Mouse (Mus musculus) kidney, embryonic 15.5 days (tissue): ENCODE data around the gene Bcr. TPM values are rescaled to one million over a fixed set of nuclear protein-coding genes. Genes with fewer than 3 reads are reported as not detected.

Experiments
- ATAC-seq: fragments of 200-750 bp; cut with Nextera tagmentation; replicated peaks from 2 replicates; pipeline ENCODE4 v1.8.0; 2017; ENCODE audit warnings: moderate TSS enrichment; ENCODE audit not compliant: low FRiP score
- H3K27ac ChIP-seq: fragments of 300-500 bp; sonication (generic); 2 replicates; pipeline ENCODE4 v1.5.1; 2015; ENCODE audit warnings: mild to moderate bottlenecking, inconsistent platforms
- H3K27me3 ChIP-seq: fragments of 300-500 bp; sonication (generic); 2 replicates; pipeline ENCODE4 v1.6.1; 2015; ENCODE audit warnings: inconsistent platforms
- H3K36me3 ChIP-seq: fragments of 300-500 bp; sonication (generic); 2 replicates; pipeline ENCODE4 v1.6.1; 2015; ENCODE audit warnings: inconsistent platforms
- H3K4me1 ChIP-seq: fragments of 300-500 bp; sonication (generic); 2 replicates; pipeline ENCODE4 v1.6.1; 2015; ENCODE audit warnings: inconsistent platforms
- H3K4me2 ChIP-seq: fragments of 300-500 bp; sonication (generic); 2 replicates; pipeline ENCODE4 v1.6.1; 2015; ENCODE audit warnings: moderate library complexity, mild to moderate bottlenecking, inconsistent platforms
- H3K4me3 ChIP-seq: fragments of 300-500 bp; sonication (generic); replicated peaks from 2 replicates; pipeline ENCODE4 v1.5.1; 2015; ENCODE audit warnings: mild to moderate bottlenecking, inconsistent platforms
- H3K9ac ChIP-seq: fragments of 300-500 bp; sonication (generic); 2 replicates; pipeline ENCODE4 v1.6.1; 2015; ENCODE audit warnings: mild to moderate bottlenecking, inconsistent platforms
- H3K9me3 ChIP-seq: fragments of 300-500 bp; sonication (generic); replicated peaks from 2 replicates; pipeline ENCODE4 v1.6.1; 2016; ENCODE audit warnings: inconsistent platforms
- WGBS: fragments of 180-500 bp; shearing (Covaris S2); methylation state at CpG from one replicate; pipeline ENCODE4 v1.1.7; 2015; ENCODE audit warnings: mixed read lengths; 5-methylcytosine and 5-hydroxymethylcytosine counted together
- polyA plus RNA-seq: library from polyadenylated mRNA; unstranded; fragments of >200 nt; fragmentation: Nextera tagmentation; extraction: Ambion mirVana; gene quantifications from 2 replicates; pipeline ENCODE4 v1.2.1, GENCODE M21; 2015

Gene Bcr
- polyA plus RNA-seq, 1 experiment from 2014 or later: 6.0 TPM

DNA sequence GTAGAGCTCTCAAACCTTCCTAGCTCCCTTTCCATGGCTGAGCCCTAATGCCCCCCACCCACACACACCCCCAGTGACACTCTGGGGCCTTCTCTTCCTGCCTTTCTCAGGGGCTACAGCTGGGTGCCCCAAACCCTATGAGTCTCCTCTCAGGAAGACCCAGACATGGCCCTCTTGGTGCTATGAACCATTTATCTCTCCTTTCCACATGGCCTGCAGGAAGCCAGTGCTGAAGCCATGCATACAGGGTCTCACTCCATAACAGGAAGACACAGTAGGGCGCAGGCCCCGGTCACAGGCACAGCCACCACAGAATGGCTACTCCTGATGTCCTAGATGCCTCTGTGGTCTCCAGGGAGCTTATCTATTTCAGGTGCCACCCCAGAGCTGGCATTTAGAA, 43.1 kb downstream of the Bcr start:
- 79% methylated on average over 2 of the region's 2 CpGs for WGBS
- H3K4me2 ChIP-seq: no peak overlapping the region
- H3K9ac ChIP-seq: no peak overlapping the region
- H3K27me3 ChIP-seq: no peaks in the 10 kb centered on the region
- no peak overlapping the region for H3K4me3 ChIP-seq
- H3K4me1 ChIP-seq: peaks cover 61% of the 10 kb centered on the region
- H3K36me3 ChIP-seq: no peaks in the 10 kb centered on the region
- H3K27ac ChIP-seq: no peak overlapping the region
- no peaks in the 10 kb centered on the region for H3K9me3 ChIP-seq
- no peak for ATAC-seq

- Histone ChIP-seq H3K36me3 (no peaks in the 10 kb centered on the region), H3K4me2 (no peak overlapping the region), H3K9me3 (no peaks in the 10 kb centered on the region), H3K9ac (no peak overlapping the region), H3K27me3 (no peaks in the 10 kb centered on the region), H3K4me3 (no peak overlapping the region), H3K4me1 (peaks cover 60% of the 10 kb centered on the region), H3K27ac (no peak overlapping the region)
- 57% methylated on average over 9 of the region's 9 CpGs for WGBS
- 0 out of 2 replicates have a peak, but pooled peaks have one; percentile 8 for ATAC-seq
These were observed 44.1 kb downstream of the Bcr start for GRCm38 (mm10) chr10:75104191-75105098.

GRCm38 (mm10) chr10:75105099-75105461, 44.7 kb downstream of the Bcr start:
- ATAC-seq: no peak

GRCm38 (mm10) chr10:75105687-75106086, 45.3 kb downstream of the Bcr start:
- Histone ChIP-seq H3K36me3 (no peaks in the 10 kb centered on the region), H3K4me2 (no peak overlapping the region), H3K4me1 (peaks cover 55% of the 10 kb centered on the region), H3K27me3 (no peaks in the 10 kb centered on the region), H3K9me3 (no peaks in the 10 kb centered on the region), H3K4me3 (no peak overlapping the region), H3K9ac (no peak overlapping the region), H3K27ac (no peak overlapping the region)
- ATAC-seq: no peak
- WGBS: 89% methylated on average over 5 of the region's 5 CpGs

More at GRCm38 (mm10) chr10:75105099-75105461, 44.7 kb downstream of the Bcr start:
- Histone ChIP-seq H3K9me3 (no peaks in the 10 kb centered on the region), H3K4me3 (no peak overlapping the region), H3K4me1 (peaks cover 60% of the 10 kb centered on the region), H3K27ac (no peak overlapping the region), H3K4me2 (no peak overlapping the region), H3K36me3 (no peaks in the 10 kb centered on the region), H3K27me3 (no peaks in the 10 kb centered on the region), H3K9ac (no peak overlapping the region)
- 78% methylated on average over 4 of the region's 4 CpGs for WGBS

GRCm38 (mm10) chr10:75106940-75107381, 46.6 kb downstream of the Bcr start:
- Histone ChIP-seq H3K27me3 (no peaks in the 10 kb centered on the region), H3K36me3 (no peaks in the 10 kb centered on the region), H3K9me3 (no peaks in the 10 kb centered on the region), H3K9ac (no peak overlapping the region), H3K4me1 (peaks cover 51% of the 10 kb centered on the region), H3K4me2 (no peak overlapping the region), H3K27ac (peak overlapping the region; percentile 68), H3K4me3 (no peak overlapping the region)
- 27% methylated on average over 5 of the region's 5 CpGs for WGBS
- no peak; the same call in 1 of the 2 replicates for ATAC-seq

DNA sequence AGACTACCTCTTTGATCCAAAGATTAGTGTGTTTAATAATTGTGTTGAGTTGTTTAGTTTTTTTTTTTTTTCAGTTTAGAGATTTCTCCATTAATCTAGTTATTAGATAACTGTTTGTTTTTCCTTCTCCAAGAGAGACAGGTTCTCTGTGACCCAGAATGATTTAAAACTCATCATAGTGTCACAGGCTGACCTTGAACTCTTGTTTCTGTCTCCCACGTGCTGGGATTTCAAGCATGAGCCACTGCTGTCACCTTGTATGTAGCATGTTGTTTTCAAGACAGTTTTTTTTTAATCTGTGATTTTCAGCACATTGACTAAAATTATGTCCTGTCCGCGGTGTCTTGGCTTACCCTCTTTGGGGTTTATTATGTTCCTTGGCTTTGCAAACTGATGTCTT, 47.7 kb downstream of the Bcr start:
- WGBS: 38% methylated on average over 3 of the region's 3 CpGs
- H3K4me2 ChIP-seq: no peak overlapping the region
- H3K27ac ChIP-seq: no peak overlapping the region
- H3K4me3 ChIP-seq: no peak overlapping the region
- no peak for ATAC-seq
- H3K27me3 ChIP-seq: no peaks in the 10 kb centered on the region
- no peak overlapping the region for H3K9ac ChIP-seq
- no peaks in the 10 kb centered on the region for H3K36me3 ChIP-seq
- H3K9me3 ChIP-seq: no peaks in the 10 kb centered on the region
- peaks cover 51% of the 10 kb centered on the region for H3K4me1 ChIP-seq

DNA sequence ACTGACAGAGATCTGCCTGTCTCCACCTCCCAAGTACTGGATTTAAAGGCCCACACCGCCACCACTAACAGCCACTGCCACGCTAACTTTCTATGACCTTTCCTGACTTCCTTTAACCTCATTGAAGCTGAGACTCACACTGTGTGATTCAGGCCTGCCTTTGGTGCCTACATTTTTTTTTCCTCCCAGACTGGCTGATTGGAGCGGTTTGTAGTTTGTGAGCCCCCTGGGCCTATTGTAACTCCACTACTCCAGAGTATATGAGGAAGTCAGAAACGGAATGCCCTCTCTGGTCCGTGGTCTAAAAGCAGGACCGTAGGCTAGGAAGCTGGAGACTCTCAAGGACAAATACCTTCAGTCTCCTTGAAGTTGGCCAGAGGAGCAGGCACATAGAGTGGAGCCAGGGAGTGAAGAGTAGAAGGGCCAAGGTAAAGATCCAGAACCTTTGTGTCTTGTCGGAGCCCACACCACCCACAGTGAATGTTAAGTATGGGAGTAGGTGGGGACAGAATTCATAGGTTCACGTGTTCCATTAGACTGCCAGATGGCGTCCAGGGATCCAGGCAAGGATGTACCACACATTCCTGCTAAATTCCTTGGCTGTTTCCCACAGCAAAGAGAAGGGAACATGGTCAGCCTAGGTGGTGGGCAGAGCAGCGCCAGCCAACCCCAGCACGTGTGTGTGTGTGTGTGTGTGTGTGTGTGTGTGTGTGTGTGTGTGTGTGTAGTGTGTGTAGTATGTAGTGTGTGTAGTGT, 51.2 kb downstream of the Bcr start:
- Histone ChIP-seq H3K36me3 (no peaks in the 10 kb centered on the region), H3K4me3 (no peak overlapping the region), H3K9me3 (no peaks in the 10 kb centered on the region), H3K9ac (no peak overlapping the region), H3K27me3 (no peaks in the 10 kb centered on the region), H3K4me2 (no peak overlapping the region), H3K27ac (no peak overlapping the region), H3K4me1 (peaks cover 21% of the 10 kb centered on the region)
- WGBS: 80% methylated on average over 11 of the region's 11 CpGs
- no peak for ATAC-seq

- Histone ChIP-seq H3K36me3 (no peaks in the 10 kb centered on the region), H3K27me3 (no peaks in the 10 kb centered on the region), H3K4me1 (peaks cover 19% of the 10 kb centered on the region), H3K4me2 (no peak overlapping the region), H3K27ac (no peak overlapping the region), H3K4me3 (no peak overlapping the region), H3K9me3 (no peaks in the 10 kb centered on the region), H3K9ac (no peak overlapping the region)
- ATAC-seq: no peak
- WGBS: 94% methylated on average over 3 of the region's 3 CpGs
These were observed 52.0 kb downstream of the Bcr start for GRCm38 (mm10) chr10:75112405-75112804.

- H3K27ac ChIP-seq: no peak overlapping the region
- H3K4me3 ChIP-seq: no peak overlapping the region
- H3K4me2 ChIP-seq: no peak overlapping the region
- no peak for ATAC-seq
- no peaks in the 10 kb centered on the region for H3K9me3 ChIP-seq
- no peaks in the 10 kb centered on the region for H3K36me3 ChIP-seq
- WGBS: 91% methylated on average over 9 of the region's 9 CpGs
- H3K9ac ChIP-seq: no peak overlapping the region
- H3K27me3 ChIP-seq: no peaks in the 10 kb centered on the region
- H3K4me1 ChIP-seq: peaks cover 13% of the 10 kb centered on the region; the same call in 1 of the 2 replicates
These were observed 53.2 kb downstream of the Bcr start for GRCm38 (mm10) chr10:75113620-75114019.

GRCm38 (mm10) chr10:75115240-75115639, 54.8 kb downstream of the Bcr start:
- H3K9me3 ChIP-seq: no peaks in the 10 kb centered on the region
- no peak overlapping the region for H3K27ac ChIP-seq
- WGBS: 75% methylated on average over 5 of the region's 5 CpGs

GRCm38 (mm10) chr10:75116842-75117457, 56.6 kb downstream of the Bcr start:
- 63% methylated on average over 7 of the region's 7 CpGs for WGBS
- Histone ChIP-seq H3K4me1 (peaks cover 18% of the 10 kb centered on the region), H3K9me3 (no peaks in the 10 kb centered on the region), H3K4me2 (no peak overlapping the region), H3K36me3 (no peaks in the 10 kb centered on the region), H3K9ac (no peak overlapping the region), H3K4me3 (no peak overlapping the region), H3K27me3 (no peaks in the 10 kb centered on the region), H3K27ac (no peak overlapping the region)
- ATAC-seq: no peak

More at GRCm38 (mm10) chr10:75115240-75115639, 54.8 kb downstream of the Bcr start:
- Histone ChIP-seq H3K9ac (no peak overlapping the region), H3K4me1 (peaks cover 12% of the 10 kb centered on the region; the same call in 1 of the 2 replicates), H3K36me3 (no peaks in the 10 kb centered on the region), H3K4me2 (no peak overlapping the region), H3K4me3 (no peak overlapping the region), H3K27me3 (no peaks in the 10 kb centered on the region)
- no peak for ATAC-seq

GRCm38 (mm10) chr10:75118444-75118843, 58.1 kb downstream of the Bcr start:
- H3K4me2 ChIP-seq: no peak overlapping the region
- no peak for ATAC-seq
- no peak overlapping the region for H3K27ac ChIP-seq
- H3K27me3 ChIP-seq: no peaks in the 10 kb centered on the region
- peaks cover 18% of the 10 kb centered on the region for H3K4me1 ChIP-seq
- H3K4me3 ChIP-seq: no peak overlapping the region
- WGBS: 87% methylated on average over 6 of the region's 6 CpGs
- H3K9ac ChIP-seq: no peak overlapping the region
- H3K9me3 ChIP-seq: no peaks in the 10 kb centered on the region
- no peaks in the 10 kb centered on the region for H3K36me3 ChIP-seq
